Mouse (Mus musculus) MEL (cell line): ENCODE results near the gene Ccdc167.

Experiments used
- CHD1 ChIP-seq: IDR thresholded peaks from 2 replicates; pipeline ENCODE4 v1.6.1; 2012; ENCODE audit warnings: low read depth, mild to moderate bottlenecking, inconsistent platforms, low read length, improper control_type of control experiment
- CTCF ChIP-seq, 3 experiments: IDR thresholded peaks in 2 of 3; conservative IDR thresholded peaks in 1 of 3; 2 replicates each; pipeline ENCODE4 v1.5.1; 2011 to 2012; ENCODE audit warnings: low read length in 3 of 3, low read depth in 2 of 3, mild to moderate bottlenecking in 2 of 3, improper control_type of control experiment in 1 of 3, inconsistent platforms in 1 of 3, mixed read lengths in 1 of 3, moderate library complexity in 1 of 3; ENCODE audit not compliant: control insufficient read depth in 1 of 3, insufficient read depth in 1 of 3, poor library complexity in 1 of 3, severe bottlenecking in 1 of 3
- MXI1 ChIP-seq: IDR thresholded peaks from 2 replicates; pipeline ENCODE4 v1.6.1; 2011; ENCODE audit warnings: mild to moderate bottlenecking, low read depth, low read length, improper control_type of control experiment
- NELFE ChIP-seq: IDR thresholded peaks from 2 replicates; pipeline ENCODE4 v1.6.1; 2011; ENCODE audit warnings: low read depth, low read length, improper control_type of control experiment
- TBP ChIP-seq: IDR thresholded peaks from 2 replicates; pipeline ENCODE4 v1.8.0; 2011; ENCODE audit warnings: low read depth, low read length, improper control_type of control experiment
- ZC3H11A ChIP-seq: IDR thresholded peaks from 2 replicates; pipeline ENCODE4 v1.6.1; 2012; ENCODE audit warnings: low read depth, mild to moderate bottlenecking, inconsistent platforms, low read length, improper control_type of control experiment

DNA sequence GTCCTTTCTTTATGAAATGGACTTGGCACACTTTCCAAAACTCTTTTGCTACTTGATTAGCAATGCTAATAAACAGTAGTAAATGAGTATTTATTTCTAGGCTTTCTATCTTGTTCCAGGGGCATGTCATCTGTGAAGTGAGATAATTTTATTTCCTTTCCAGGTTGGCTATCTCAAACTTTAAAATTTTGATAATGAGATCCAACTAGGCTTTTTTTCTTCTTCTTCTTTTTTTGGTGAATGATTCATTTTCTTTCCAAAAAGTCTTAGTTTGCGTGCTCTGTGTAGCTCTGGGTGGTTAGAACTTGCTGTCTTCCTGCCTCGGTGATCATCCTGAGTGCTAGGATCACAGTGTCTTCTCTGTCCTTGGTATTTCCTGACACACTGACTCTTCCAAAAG is 24.0 kb downstream of the Ccdc167 start:
- TF ChIP-seq CTCF (IDR thresholded peaks at IDR 0.05 in 2 of 3, conservative IDR thresholded peaks at IDR 0.05 in 1 of 3; ENCODE audit: control insufficient read depth in 1 of 3, insufficient read depth in 1 of 3, low read depth in 2 of 3, low read length in 3 of 3, poor library complexity in 1 of 3, severe bottlenecking in 1 of 3) (no peak), NELFE (no peak), TBP (0 out of 2 replicates have a peak, but pooled peaks have one; percentile 11), CHD1 (no peak), MXI1 (0 out of 2 replicates have a peak, but pooled peaks have one; percentile 30), ZC3H11A (no peak)
